Mouse (Mus musculus): ENCODE measurements around the gene Esr1. TPM values are rescaled to one million over a fixed set of nuclear protein-coding genes. Genes with fewer than 3 reads are reported as not detected.

The Esr1 gene
- polyA plus RNA-seq (2016; fragmentation: Nextera tagmentation; extraction: Ambion mirVana) = 0.09 and 0.10 TPM in 2 replicates

GRCm38 (mm10) chr10:4611386-4612155 lies at the start of gene Esr1:
Gene Esr1, plus strand, starts transcription at chr10:4611593.
- Histone ChIP-seq H3K4me1 (no peaks in the 10 kb centered on the region), H3K4me2 (replicated peaks) (peak within 1 kb of the TSS; percentile 21; the same call in 1 of the 2 replicates), H3K27me3 (no peaks in the 10 kb centered on the region), H3K36me3 (no peaks in the 10 kb centered on the region), H3K9me3 (no peaks in the 10 kb centered on the region), H3K4me3 (no peak within 1 kb of the TSS), H3K9ac (no peak within 1 kb of the TSS), H3K27ac (no peak within 1 kb of the TSS)
- no peak for ATAC-seq (ENCODE audit: insufficient number of reproducible peaks, insufficient read depth, low FRiP score, low TSS enrichment)
- WGBS = 39% methylated on average over 13 of the region's 13 CpGs

GRCm38 (mm10) chr10:4565148-4565547 lies 46.2 kb upstream of the Esr1 start:
- no peak for ATAC-seq (ENCODE audit: insufficient number of reproducible peaks, insufficient read depth, low FRiP score, low TSS enrichment)
- Histone ChIP-seq H3K27ac (no peak overlapping the region), H3K9me3 (peaks cover 4% of the 10 kb centered on the region; the same call in 1 of the 2 replicates), H3K4me2 (replicated peaks) (no peak overlapping the region), H3K4me3 (no peak overlapping the region), H3K36me3 (no peaks in the 10 kb centered on the region), H3K4me1 (no peaks in the 10 kb centered on the region), H3K9ac (no peak overlapping the region), H3K27me3 (no peaks in the 10 kb centered on the region)
- 89% methylated on average over 1 of the region's 1 CpGs for WGBS

- Histone ChIP-seq H3K36me3 (no peaks in the 10 kb centered on the region), H3K9me3 (peaks cover 4% of the 10 kb centered on the region; the same call in 1 of the 2 replicates), H3K27me3 (no peaks in the 10 kb centered on the region), H3K4me2 (replicated peaks) (no peak overlapping the region), H3K27ac (no peak overlapping the region), H3K4me1 (no peaks in the 10 kb centered on the region), H3K4me3 (no peak overlapping the region), H3K9ac (no peak overlapping the region)
- no peak for ATAC-seq (ENCODE audit: insufficient number of reproducible peaks, insufficient read depth, low FRiP score, low TSS enrichment)
- 91% methylated on average over 4 of the region's 4 CpGs for WGBS
These were observed 40.6 kb upstream of the Esr1 start for GRCm38 (mm10) chr10:4570778-4571177.

GRCm38 (mm10) chr10:4571304-4571703 lies 40.1 kb upstream of the Esr1 start:
- H3K4me1 ChIP-seq = no peaks in the 10 kb centered on the region
- H3K9ac ChIP-seq = no peak overlapping the region
- H3K27ac ChIP-seq = no peak overlapping the region
- no peaks in the 10 kb centered on the region for H3K36me3 ChIP-seq
- no peak overlapping the region for H3K4me2 ChIP-seq (replicated peaks)
- no peak for ATAC-seq (ENCODE audit: insufficient number of reproducible peaks, insufficient read depth, low FRiP score, low TSS enrichment)
- H3K27me3 ChIP-seq = no peaks in the 10 kb centered on the region
- no peak overlapping the region for H3K4me3 ChIP-seq
- H3K9me3 ChIP-seq = peaks cover 4% of the 10 kb centered on the region; the same call in 1 of the 2 replicates
- 71% methylated on average over 4 of the region's 4 CpGs for WGBS

- 86% methylated on average over 5 of the region's 5 CpGs for WGBS
- H3K4me2 ChIP-seq (replicated peaks) = no peak overlapping the region
- peak; percentile 47; the same call in 1 of the 2 replicates for ATAC-seq (ENCODE audit: insufficient number of reproducible peaks, insufficient read depth, low FRiP score, low TSS enrichment)
- H3K9me3 ChIP-seq = no peaks in the 10 kb centered on the region
- H3K36me3 ChIP-seq = no peaks in the 10 kb centered on the region
- no peak overlapping the region for H3K27ac ChIP-seq
- no peaks in the 10 kb centered on the region for H3K27me3 ChIP-seq
- no peaks in the 10 kb centered on the region for H3K4me1 ChIP-seq
- H3K4me3 ChIP-seq = no peak overlapping the region
- no peak overlapping the region for H3K9ac ChIP-seq
These were observed 29.5 kb upstream of the Esr1 start for GRCm38 (mm10) chr10:4581905-4582304.

GRCm38 (mm10) chr10:4586691-4587090 lies 24.7 kb upstream of the Esr1 start:
- H3K4me2 ChIP-seq (replicated peaks) = no peak overlapping the region
- no peaks in the 10 kb centered on the region for H3K27me3 ChIP-seq
- no peaks in the 10 kb centered on the region for H3K4me1 ChIP-seq
- H3K27ac ChIP-seq = no peak overlapping the region
- H3K4me3 ChIP-seq = no peak overlapping the region
- H3K9ac ChIP-seq = no peak overlapping the region
- H3K9me3 ChIP-seq = no peaks in the 10 kb centered on the region
- H3K36me3 ChIP-seq = no peaks in the 10 kb centered on the region
- ATAC-seq (ENCODE audit: insufficient number of reproducible peaks, insufficient read depth, low FRiP score, low TSS enrichment) = no peak
- WGBS = 83% methylated on average over 6 of the region's 6 CpGs

GRCm38 (mm10) chr10:4589576-4589975 lies 21.8 kb upstream of the Esr1 start:
- Histone ChIP-seq H3K4me1 (no peaks in the 10 kb centered on the region), H3K9ac (no peak overlapping the region), H3K4me3 (no peak overlapping the region), H3K4me2 (replicated peaks) (no peak overlapping the region), H3K27me3 (no peaks in the 10 kb centered on the region), H3K27ac (no peak overlapping the region), H3K36me3 (no peaks in the 10 kb centered on the region), H3K9me3 (no peaks in the 10 kb centered on the region)
- WGBS = 83% methylated on average over 4 of the region's 4 CpGs
- no peak for ATAC-seq (ENCODE audit: insufficient number of reproducible peaks, insufficient read depth, low FRiP score, low TSS enrichment)

GRCm38 (mm10) chr10:4590956-4591355 lies 20.4 kb upstream of the Esr1 start:
- no peaks in the 10 kb centered on the region for H3K36me3 ChIP-seq
- no peaks in the 10 kb centered on the region for H3K27me3 ChIP-seq
- no peaks in the 10 kb centered on the region for H3K9me3 ChIP-seq
- no peak overlapping the region for H3K27ac ChIP-seq
- WGBS = 78% methylated on average over 8 of the region's 8 CpGs
- H3K9ac ChIP-seq = no peak overlapping the region
- H3K4me3 ChIP-seq = no peak overlapping the region
- no peak for ATAC-seq (ENCODE audit: insufficient number of reproducible peaks, insufficient read depth, low FRiP score, low TSS enrichment)
- no peak overlapping the region for H3K4me2 ChIP-seq (replicated peaks)
- H3K4me1 ChIP-seq = no peaks in the 10 kb centered on the region

- no peak overlapping the region for H3K9ac ChIP-seq
- ATAC-seq (ENCODE audit: insufficient number of reproducible peaks, insufficient read depth, low FRiP score, low TSS enrichment) = no peak
- H3K4me2 ChIP-seq (replicated peaks) = no peak overlapping the region
- no peaks in the 10 kb centered on the region for H3K36me3 ChIP-seq
- H3K4me3 ChIP-seq = no peak overlapping the region
- WGBS = 66% methylated on average over 4 of the region's 4 CpGs
- no peaks in the 10 kb centered on the region for H3K4me1 ChIP-seq
- H3K9me3 ChIP-seq = no peaks in the 10 kb centered on the region
- no peaks in the 10 kb centered on the region for H3K27me3 ChIP-seq
- no peak overlapping the region for H3K27ac ChIP-seq
These were observed 17.6 kb upstream of the Esr1 start for GRCm38 (mm10) chr10:4593828-4594227.

- H3K4me3 ChIP-seq = no peak overlapping the region
- 86% methylated on average over 4 of the region's 4 CpGs for WGBS
- H3K4me2 ChIP-seq (replicated peaks) = no peak overlapping the region
- H3K36me3 ChIP-seq = no peaks in the 10 kb centered on the region
- H3K9me3 ChIP-seq = no peaks in the 10 kb centered on the region
- no peak for ATAC-seq (ENCODE audit: insufficient number of reproducible peaks, insufficient read depth, low FRiP score, low TSS enrichment)
- no peak overlapping the region for H3K27ac ChIP-seq
- no peaks in the 10 kb centered on the region for H3K4me1 ChIP-seq
- no peak overlapping the region for H3K9ac ChIP-seq
- no peaks in the 10 kb centered on the region for H3K27me3 ChIP-seq
These were observed 14.2 kb upstream of the Esr1 start for GRCm38 (mm10) chr10:4597211-4597610.

GRCm38 (mm10) chr10:4598244-4598842 lies 13.1 kb upstream of the Esr1 start:
- H3K9ac ChIP-seq = no peak overlapping the region
- H3K27me3 ChIP-seq = no peaks in the 10 kb centered on the region
- no peak for ATAC-seq (ENCODE audit: insufficient number of reproducible peaks, insufficient read depth, low FRiP score, low TSS enrichment)
- 66% methylated on average over 10 of the region's 10 CpGs for WGBS
- no peak overlapping the region for H3K4me3 ChIP-seq
- H3K4me1 ChIP-seq = no peaks in the 10 kb centered on the region
- H3K9me3 ChIP-seq = no peaks in the 10 kb centered on the region
- no peak overlapping the region for H3K4me2 ChIP-seq (replicated peaks)
- no peak overlapping the region for H3K27ac ChIP-seq
- H3K36me3 ChIP-seq = no peaks in the 10 kb centered on the region

- no peak overlapping the region for H3K4me3 ChIP-seq
- ATAC-seq (ENCODE audit: insufficient number of reproducible peaks, insufficient read depth, low FRiP score, low TSS enrichment) = no peak
- H3K9ac ChIP-seq = no peak overlapping the region
- H3K36me3 ChIP-seq = no peaks in the 10 kb centered on the region
- no peaks in the 10 kb centered on the region for H3K4me1 ChIP-seq
- H3K9me3 ChIP-seq = no peaks in the 10 kb centered on the region
- no peak overlapping the region for H3K4me2 ChIP-seq (replicated peaks)
- WGBS = 75% methylated on average over 12 of the region's 12 CpGs
- H3K27ac ChIP-seq = no peak overlapping the region
- H3K27me3 ChIP-seq = no peaks in the 10 kb centered on the region
These were observed 12.5 kb upstream of the Esr1 start for GRCm38 (mm10) chr10:4598916-4599315.

Measured in embryonic facial prominence, embryonic 12.5 days (tissue).